Mouse (Mus musculus) layer of hippocampus, postnatal 36 days (tissue): Measurements from ENCODE around the gene Tex10. TPM values are rescaled to one million over a fixed set of nuclear protein-coding genes. Genes with fewer than 3 reads are reported as not detected.
A peak's percentile ranks its signal among the peaks of the same experiment; 100 is the strongest.
"Not testable (repeated sequence)": the region's sequence is repeated elsewhere in the genome, so short reads cannot be mapped to it uniquely, and the experiment has no call there.

Experiments used
- DNase-seq, 2 experiments: peaks; one replicate each; pipeline ENCODE4 v3.0.0; 2022
- total RNA-seq, 2 experiments: library from RNA; stranded (reverse); gene quantifications; 2 replicates each; pipeline ENCODE4 v1.2.3; 2021

Gene Tex10
- 10 to 100 TPM; 28.0 to 29.2 TPM for total RNA-seq

GRCm38 (mm10) chr4:48472792-48473650 is at the start of gene Tex10:
Gene Tex10, minus strand, starts transcription at chr4:48473459.
- peak; percentile 87 to 89 for DNase-seq

DNA sequence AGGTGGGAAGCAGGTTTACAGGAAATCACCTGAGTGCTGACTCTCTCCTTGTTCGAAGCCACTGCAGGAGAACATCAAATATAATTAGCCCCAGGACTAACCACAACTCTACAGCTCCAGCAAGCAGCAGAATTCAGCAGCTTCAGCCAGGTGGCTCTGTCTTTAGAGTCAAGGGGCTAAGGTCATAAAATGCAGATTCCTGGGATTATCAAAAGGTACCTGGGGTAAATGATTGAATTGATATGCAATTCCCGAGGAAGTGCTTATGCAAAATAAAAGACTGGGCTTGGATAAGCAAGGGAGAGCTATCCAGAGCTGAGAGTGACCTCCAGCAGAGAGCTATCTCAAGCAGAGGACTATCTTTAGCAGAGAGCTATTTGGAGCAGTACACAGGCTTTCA is 37.6 kb upstream of the Tex10 start:
- no peak for DNase-seq

DNA sequence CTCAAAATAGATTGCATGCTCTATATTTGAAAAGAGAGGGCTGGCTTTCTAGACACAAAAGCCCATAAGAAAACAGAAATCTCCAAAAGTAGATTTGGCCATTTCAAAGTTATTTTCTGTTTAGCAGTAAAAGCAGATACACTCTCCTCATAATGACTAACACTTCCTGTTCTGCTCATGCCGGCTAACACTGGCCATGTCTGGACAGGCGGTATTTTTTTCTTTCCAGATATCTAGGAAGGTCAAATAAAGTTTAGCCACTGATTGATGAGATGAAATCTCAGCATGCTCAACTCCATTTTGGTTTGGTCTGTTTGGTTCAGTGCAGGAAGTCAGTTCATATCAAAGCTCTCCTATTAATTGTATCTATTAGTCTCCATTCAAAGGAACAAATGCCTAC is 19.3 kb upstream of the Tex10 start:
- no peak for DNase-seq

DNA sequence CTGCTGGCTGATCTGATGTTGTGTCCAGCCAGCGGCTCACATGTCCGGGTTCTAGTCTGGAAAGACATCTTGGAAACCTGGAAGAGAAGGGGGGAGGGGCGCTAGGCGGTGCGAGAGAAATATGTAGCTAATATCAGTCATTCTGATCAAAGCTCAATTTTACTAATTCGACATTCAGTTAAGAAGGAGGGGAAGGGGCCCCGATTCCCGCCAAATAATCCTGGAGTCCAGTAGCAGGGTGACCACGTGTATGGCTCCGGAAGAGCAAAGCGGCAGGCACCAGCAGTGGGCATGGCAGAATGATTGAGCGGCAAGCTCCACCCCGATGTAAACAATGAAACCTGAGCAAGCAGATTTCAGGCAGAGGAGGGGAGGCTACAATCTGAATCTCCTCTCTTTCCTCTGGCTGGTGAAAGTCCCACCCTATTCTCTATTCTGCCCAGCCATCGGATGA is 18.1 kb upstream of the Tex10 start:
- DNase-seq = no peak

DNA sequence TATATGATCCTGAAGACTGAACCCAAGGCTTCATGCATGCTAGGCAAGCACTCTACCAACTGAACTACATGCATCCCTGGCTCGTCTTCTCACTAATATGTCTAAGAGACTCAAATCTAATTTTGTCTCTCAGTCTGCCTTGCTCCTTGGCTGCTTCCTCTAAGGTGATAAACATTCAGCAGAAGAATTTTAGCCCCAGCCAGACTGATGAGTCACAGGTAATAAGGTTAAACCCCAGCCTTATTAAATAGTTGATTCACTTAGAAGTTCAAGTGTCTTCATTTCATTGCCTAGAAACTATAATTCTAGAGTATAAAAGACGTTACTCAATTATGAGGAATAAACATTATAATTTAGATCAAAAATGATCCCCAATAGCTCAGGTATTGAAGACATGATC is 15.7 kb upstream of the Tex10 start:
- DNase-seq = no peak

GRCm38 (mm10) chr4:48481287-48481686 is 8.0 kb upstream of the Tex10 start:
- no peak for DNase-seq

DNA sequence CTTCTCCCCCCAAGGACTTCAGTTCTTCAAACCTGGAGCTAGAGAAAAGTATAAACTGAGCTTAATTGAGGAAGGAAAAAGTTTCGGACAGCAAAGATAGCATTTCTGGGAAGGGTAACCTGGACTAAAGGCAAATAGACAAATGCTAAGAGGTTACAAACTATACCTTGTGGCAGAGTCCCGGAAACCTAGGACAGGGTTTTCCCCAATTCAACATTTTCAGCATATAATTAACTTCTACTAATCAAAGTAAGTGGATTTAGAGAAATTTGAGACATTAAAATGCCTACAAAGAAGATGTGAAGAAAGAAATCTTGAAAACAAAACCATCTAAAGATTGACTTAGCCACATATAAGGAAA is 372 bp upstream of the Tex10 start:
- no peak for DNase-seq

DNA sequence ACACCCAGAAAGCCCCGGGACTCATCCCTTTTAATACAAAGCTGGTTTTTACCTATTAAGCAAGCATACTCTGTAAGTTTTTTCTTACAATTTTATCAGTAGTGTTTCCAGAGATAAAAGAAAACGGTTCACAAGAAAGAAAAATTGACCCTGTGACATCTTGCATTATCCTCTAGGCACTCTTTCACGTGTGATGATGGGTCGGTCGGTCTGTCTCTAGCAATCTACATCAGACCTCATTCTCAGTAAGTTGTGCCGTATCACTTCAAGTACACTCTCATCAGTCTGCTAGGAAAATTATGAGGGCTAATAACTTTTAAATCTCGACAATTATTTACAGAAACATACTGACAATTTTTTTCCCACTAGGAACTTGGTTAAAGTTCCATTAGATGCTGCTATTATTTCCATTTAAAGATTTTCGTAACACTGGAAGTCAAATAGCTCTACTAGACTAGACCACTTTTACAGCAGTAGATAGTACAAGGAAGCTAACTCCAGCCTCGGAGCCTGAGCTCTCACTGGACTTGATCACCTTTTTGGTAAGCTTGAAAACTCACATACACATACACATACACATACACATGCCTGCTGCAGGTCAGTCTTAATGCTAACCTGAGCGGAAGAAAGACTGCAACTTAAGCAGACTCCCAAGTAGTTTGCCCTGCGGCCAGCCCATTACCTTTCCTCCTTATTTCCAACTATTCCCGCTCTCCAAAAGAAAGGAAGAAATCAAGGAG is 1.0 kb downstream of the Tex10 start:
- DNase-seq = no peak

- no peak for DNase-seq
Measured at GRCm38 (mm10) chr4:48470977-48471376, 2.3 kb downstream of the Tex10 start.

DNA sequence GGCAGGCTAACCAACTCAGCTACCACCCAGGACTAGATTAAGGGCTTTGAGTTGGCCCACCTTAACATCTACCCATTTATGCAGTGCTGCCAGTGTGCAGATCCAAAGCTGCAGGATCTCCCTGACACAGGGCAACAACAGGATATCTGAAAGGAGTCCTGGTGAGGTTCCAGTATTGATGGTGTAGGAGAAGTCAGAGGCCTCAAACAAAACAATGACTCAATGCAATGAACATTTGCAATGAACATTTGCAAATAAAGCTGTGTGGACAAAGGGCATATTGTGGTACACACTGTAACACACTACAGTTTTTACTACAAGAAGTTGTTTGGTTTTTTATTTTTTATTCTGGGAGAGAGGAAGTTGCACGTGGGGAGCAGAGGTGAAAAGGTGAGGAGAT is 12.2 kb downstream of the Tex10 start:
- DNase-seq = no peak

- DNase-seq = no peak
Measured at GRCm38 (mm10) chr4:48458436-48458835, 14.8 kb downstream of the Tex10 start.

DNA sequence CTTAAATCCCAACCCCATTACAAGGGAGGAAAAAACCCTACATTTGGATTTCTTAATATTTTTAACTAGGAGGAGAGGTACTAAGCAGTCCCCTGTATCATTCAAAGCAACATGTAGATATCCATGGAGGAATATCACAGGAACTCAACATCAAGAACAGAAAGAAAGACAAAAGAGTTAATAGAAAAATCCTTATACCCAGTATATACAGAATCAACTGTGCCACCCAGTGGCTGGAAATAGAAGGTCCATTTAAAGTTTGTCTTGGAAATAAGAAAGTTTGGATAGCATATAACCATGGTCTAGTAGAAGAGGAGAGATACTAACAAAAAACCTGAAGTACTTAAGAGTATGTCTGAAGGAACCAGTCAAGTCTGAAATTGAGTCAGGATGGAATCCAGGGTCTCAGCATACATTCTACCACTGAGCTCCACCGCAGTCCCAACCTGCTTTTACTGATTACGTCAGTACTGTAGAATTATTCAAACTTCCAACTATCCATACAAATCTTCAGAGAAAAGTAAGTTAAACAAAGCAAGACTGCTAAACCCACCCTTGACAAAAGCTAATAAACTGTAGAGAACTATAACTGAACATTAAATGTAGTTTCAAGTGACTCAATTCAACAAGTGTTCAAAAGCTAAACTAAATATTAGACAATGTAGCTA is 19.0 kb downstream of the Tex10 start:
- DNase-seq = no peak

- DNase-seq = no peak
Measured at GRCm38 (mm10) chr4:48428054-48428453, 45.2 kb downstream of the Tex10 start.

- no peak for DNase-seq
Measured at GRCm38 (mm10) chr4:48427413-48427812, 45.8 kb downstream of the Tex10 start.

- no peak for DNase-seq
Measured at GRCm38 (mm10) chr4:48423738-48424137, 49.5 kb downstream of the Tex10 start.

DNA sequence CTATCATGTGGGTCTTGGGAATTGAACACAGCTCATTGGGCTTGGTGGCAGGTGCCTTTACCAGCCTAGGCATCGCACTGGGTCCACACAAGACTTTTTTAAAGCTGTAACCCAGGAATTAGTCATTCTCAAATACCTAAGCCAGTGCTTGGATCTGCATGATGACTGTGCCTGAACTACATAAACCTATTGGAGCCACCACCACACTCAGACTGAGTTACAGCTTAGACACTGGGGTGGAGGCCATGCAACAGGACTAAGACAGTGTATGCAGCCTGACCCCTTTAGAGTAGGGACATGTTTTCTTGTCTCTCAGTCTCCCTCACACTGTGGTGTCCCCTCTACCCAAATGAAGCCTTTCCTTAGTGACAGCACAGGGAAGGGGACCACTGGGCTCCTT is 50.6 kb downstream of the Tex10 start:
- no peak for DNase-seq

DNA sequence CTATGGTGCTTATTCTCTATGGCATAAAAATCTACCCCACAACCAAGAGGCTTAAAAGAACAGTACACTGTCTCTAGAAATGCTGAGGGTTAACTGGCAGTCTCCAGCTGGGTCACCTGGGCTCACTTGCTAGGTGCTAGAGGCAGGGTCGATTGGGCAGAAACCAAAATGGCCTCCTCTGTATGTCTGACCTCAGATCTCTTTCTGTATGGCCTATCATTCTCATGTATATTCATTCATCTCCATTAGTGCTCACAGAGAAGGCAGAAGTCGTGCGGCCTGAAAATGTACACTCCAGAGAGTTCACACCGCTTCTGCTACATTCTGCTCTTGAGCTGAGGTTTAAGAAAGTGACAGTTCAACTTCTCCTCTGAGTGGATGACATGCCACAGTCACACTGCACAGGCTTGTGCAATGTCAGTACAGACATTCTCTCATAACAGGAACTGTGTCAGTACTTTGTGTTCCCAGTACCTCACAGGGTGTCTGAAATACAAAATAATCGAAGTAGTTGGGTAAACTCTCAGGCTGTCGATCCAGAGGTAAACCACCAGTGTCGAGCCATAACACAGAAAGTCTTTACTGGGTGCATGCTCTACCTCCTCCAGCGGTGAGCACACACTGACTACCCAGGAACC is 54.3 kb downstream of the Tex10 start:
- DNase-seq = no peak

GRCm38 (mm10) chr4:48415838-48416335 is 57.4 kb downstream of the Tex10 start:
- DNase-seq = no peak

DNA sequence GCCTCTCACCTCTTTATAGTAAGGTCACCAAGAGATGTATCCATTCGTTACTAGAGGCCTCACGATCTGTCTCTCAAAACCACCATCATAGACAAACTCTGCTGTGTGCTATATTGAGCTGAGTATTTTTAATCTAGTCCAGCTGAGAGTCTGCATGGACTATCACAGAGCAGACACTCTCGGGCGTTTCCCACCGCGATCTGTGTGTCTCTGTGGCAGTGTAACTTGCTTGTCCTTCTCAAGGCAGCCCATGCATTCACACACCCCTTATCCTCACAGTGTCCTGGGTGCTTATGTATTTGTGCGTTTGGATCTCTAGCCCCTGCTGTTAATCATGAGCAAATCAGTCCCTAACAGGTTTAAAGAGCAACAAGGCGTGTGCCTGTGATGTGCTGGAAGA is 59.8 kb downstream of the Tex10 start:
- DNase-seq = no peak

- DNase-seq = peak; percentile 37 to 46
Measured at GRCm38 (mm10) chr4:48407350-48408039, 65.8 kb downstream of the Tex10 start.

DNA sequence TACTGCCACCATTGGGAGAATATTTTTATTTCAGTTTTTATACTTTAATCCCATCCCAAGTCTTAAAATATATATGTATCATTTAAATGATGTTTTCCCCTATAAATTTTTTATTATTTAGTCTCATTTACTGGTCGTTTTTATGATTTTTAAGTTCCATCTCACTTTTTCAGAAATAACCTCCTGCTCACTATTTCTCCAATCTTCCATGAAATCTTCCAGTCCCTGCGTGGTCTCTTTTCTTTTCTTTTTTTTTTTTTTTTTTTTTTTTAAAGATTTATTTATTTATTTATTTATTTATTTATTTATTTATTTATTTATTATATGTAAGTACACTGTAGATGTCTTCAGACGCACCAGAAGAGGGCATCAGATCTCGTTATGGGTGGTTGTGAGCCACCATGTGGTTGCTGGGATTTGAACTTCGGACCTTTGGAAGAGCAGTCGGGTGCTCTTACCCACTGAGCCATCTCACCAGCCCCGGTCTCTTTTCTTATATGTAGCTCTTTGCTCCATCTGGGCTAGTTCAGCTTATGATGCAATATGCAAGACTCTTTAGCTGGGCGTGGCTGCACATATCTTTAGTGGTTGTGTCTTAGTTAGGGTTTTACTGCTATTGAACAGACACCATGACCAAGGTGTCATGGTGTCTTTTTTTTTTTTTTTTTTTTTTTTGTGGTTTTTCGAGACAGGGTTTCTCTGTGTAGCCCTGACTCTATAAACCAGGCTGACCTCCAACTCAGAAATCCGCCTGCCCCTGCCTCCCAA is 67.4 kb downstream of the Tex10 start:
- DNase-seq = not testable (repeated sequence)
